Mouse (Mus musculus) thymus, adult 2 months (tissue): Measurements from ENCODE around the gene Hdac11.

ENCODE experiments used
- CTCF ChIP-seq: fragments of 200-500 bp; IDR thresholded peaks from 2 replicates; pipeline ENCODE4 v1.5.1; 2012; ENCODE audit warnings: mild to moderate bottlenecking, control low read depth, low read length, moderate library complexity, borderline replicate concordance; ENCODE audit not compliant: control insufficient read depth, poor library complexity, insufficient read depth; ENCODE audit errors: extremely low read depth
- POLR2A ChIP-seq: fragments of 200-500 bp; IDR thresholded peaks from 2 replicates; pipeline ENCODE4 v1.6.1; 2012; ENCODE audit warnings: mild to moderate bottlenecking, low read length, control low read depth, moderate library complexity; ENCODE audit not compliant: control insufficient read depth, poor library complexity, insufficient read depth; ENCODE audit errors: extremely low read depth

DNA sequence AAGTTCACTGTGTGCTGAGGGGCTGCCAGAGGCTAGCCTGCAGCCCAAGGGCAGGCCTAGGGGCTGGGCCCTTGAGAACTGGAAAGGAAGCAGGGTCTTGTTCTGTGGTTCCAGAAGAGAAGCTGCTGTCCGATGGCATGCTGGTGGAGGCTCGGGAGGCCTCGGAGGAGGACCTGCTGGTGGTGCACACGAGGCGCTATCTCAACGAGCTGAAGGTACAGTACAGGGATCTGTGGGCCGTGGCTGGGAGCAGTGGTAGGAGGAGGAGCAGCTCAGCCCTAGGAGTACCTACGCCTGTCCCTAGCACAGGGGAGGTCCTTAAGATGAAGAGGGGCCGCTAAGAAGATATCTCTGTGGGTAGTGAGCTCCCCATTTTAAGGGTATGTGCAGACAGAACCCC, 2.6 kb downstream of the Hdac11 start:
- TF ChIP-seq POLR2A (no peak), CTCF (no peak)
